Mouse (Mus musculus): ENCODE measurements around the gene Sertad3.
A peak's percentile ranks its signal among the peaks of the same experiment; 100 is the strongest.
"Not testable (repeated sequence)": the region's sequence is repeated elsewhere in the genome, so short reads cannot be mapped to it uniquely, and the experiment has no call there.

The Sertad3 gene

GRCm38 (mm10) chr7:27494659-27495367, 21.2 kb downstream of the Sertad3 start:
- DNase-seq = not testable (repeated sequence)

- no peak for DNase-seq
Measured at GRCm38 (mm10) chr7:27499036-27499435, 25.5 kb downstream of the Sertad3 start, which contains the start of gene Prx. TSS of gene Prx (plus strand) at chr7:27499324.

GRCm38 (mm10) chr7:27501620-27502019, 28.1 kb downstream of the Sertad3 start:
- no peak for DNase-seq

- DNase-seq = no peak
Measured at GRCm38 (mm10) chr7:27506765-27507370, 33.3 kb downstream of the Sertad3 start.

- peak; percentile 100 for DNase-seq
Measured at GRCm38 (mm10) chr7:27507711-27508647, 34.4 kb downstream of the Sertad3 start.

GRCm38 (mm10) chr7:27508648-27509005, 35.1 kb downstream of the Sertad3 start:
- DNase-seq = peak; percentile 54 to 63

- no peak for DNase-seq
Measured at GRCm38 (mm10) chr7:27510809-27511208, 37.2 kb downstream of the Sertad3 start.

- DNase-seq = no peak
Measured at GRCm38 (mm10) chr7:27514961-27515360, 41.4 kb downstream of the Sertad3 start.

GRCm38 (mm10) chr7:27518314-27518713, 44.7 kb downstream of the Sertad3 start:
- DNase-seq = no peak

GRCm38 (mm10) chr7:27520104-27520503, 46.5 kb downstream of the Sertad3 start:
- DNase-seq = no peak

GRCm38 (mm10) chr7:27520599-27520998, 47.0 kb downstream of the Sertad3 start:
- DNase-seq = no peak

GRCm38 (mm10) chr7:27522967-27523366, 49.4 kb downstream of the Sertad3 start, which contains the start of gene Hipk4:
TSS of gene Hipk4 (plus strand) at chr7:27523267.
- no peak for DNase-seq

- no peak for DNase-seq
Measured at GRCm38 (mm10) chr7:27523805-27524204, 50.2 kb downstream of the Sertad3 start.

- DNase-seq = peak; percentile 32 to 76
Measured at GRCm38 (mm10) chr7:27526039-27526827, 52.7 kb downstream of the Sertad3 start.
